Mouse (Mus musculus) neural tube, embryonic 13.5 days (tissue): ENCODE results near the gene Klf7. TPM values are rescaled to one million over a fixed set of nuclear protein-coding genes. Genes with fewer than 3 reads are reported as not detected.

Source experiments
- ATAC-seq: fragments of 200-750 bp; cut with Nextera tagmentation; 2 replicates; pipeline ENCODE4 v1.8.0; 2017; ENCODE audit warnings: low read depth, mild to moderate bottlenecking, moderate TSS enrichment, moderate library complexity
- H3K27ac ChIP-seq: fragments of 300-500 bp; sonication (generic); replicated peaks from 2 replicates; pipeline ENCODE4 v1.5.1; 2015; ENCODE audit warnings: moderate library complexity, mild to moderate bottlenecking, inconsistent platforms
- H3K27me3 ChIP-seq: fragments of 300-500 bp; sonication (generic); 2 replicates; pipeline ENCODE4 v1.6.1; 2015; ENCODE audit warnings: mild to moderate bottlenecking, inconsistent platforms
- H3K36me3 ChIP-seq: fragments of 300-500 bp; sonication (generic); 2 replicates; pipeline ENCODE4 v1.6.1; 2015; ENCODE audit warnings: mild to moderate bottlenecking, inconsistent platforms
- H3K4me1 ChIP-seq: fragments of 300-500 bp; sonication (generic); replicated peaks from 2 replicates; pipeline ENCODE4 v1.6.1; 2015; ENCODE audit warnings: inconsistent platforms
- H3K4me2 ChIP-seq: fragments of 300-500 bp; sonication (generic); 2 replicates; pipeline ENCODE4 v1.6.1; 2015; ENCODE audit warnings: inconsistent platforms, mild to moderate bottlenecking, moderate library complexity
- H3K4me3 ChIP-seq: fragments of 300-500 bp; sonication (generic); 2 replicates; pipeline ENCODE4 v1.5.1; 2015; ENCODE audit warnings: mild to moderate bottlenecking, inconsistent platforms
- H3K9ac ChIP-seq: fragments of 300-500 bp; sonication (generic); 2 replicates; pipeline ENCODE4 v1.6.1; 2015; ENCODE audit warnings: moderate library complexity, mild to moderate bottlenecking, inconsistent platforms
- H3K9me3 ChIP-seq: fragments of 300-500 bp; sonication (generic); 2 replicates; pipeline ENCODE4 v1.6.1; 2016; ENCODE audit warnings: inconsistent platforms
- WGBS: fragments of 180-500 bp; shearing (Covaris S2); methylation state at CpG from one replicate; pipeline ENCODE4 v1.1.7; 2015; 5-methylcytosine and 5-hydroxymethylcytosine counted together
- polyA plus RNA-seq: library from polyadenylated mRNA; unstranded; fragments of >200 nt; fragmentation: Nextera tagmentation; extraction: Ambion mirVana; gene quantifications from 2 replicates; pipeline ENCODE4 v1.2.1, GENCODE M21; 2015

Klf7 gene
- polyA plus RNA-seq = 78.7 and 86.4 TPM in 2 replicates

DNA sequence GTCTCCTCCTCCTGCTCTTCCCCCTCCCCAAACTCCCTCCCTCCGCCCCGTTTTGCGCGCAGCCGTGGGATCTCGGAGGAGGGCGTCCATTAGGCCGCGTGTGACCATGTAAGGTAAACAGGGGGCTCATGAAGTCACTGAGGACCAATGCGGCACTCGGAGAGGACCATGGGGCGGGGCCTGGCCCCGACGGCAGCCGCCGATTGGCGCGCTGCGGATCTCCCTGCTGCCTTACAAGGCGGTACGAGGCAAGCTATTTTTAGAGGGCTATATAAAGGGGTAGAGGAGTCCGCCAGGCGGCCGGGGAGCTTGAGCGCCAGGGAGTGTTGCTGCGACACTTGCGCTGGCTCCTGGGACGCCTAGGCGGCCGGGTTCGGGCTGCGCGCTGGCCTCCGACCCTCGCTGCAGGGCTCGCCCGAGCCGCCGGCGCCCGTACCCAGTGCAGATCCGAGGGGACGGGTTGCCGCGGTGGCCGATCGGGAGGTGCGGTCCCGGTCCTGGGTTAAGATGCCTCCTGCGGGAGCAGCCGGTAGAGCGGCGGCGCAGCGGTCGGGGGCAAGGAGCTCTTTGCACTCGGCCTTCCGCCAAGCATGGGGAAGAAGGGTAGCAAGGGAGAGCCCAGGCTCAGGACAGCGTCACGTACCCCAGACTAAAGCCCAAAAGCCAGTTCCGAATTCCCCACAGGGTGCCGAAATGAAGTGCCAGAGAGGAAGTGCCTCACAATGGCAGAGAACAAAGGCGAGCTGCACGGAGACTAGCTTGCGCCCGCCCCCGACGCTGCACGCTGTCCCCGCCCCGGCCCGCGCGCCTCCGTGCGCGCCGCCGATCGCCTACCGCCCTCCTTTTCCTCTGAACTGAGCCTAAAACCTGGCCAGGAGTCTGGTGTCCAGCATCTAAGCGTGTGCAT, at the start of gene Klf7:
TSS of gene Klf7 (minus strand) at position 724 of the 907 bp plus-strand sequence.
- Histone ChIP-seq H3K9ac (peak within 1 kb of the TSS; percentile 100), H3K27ac (peak within 1 kb of the TSS; percentile 100), H3K36me3 (no peaks in the 10 kb centered on the region), H3K27me3 (no peaks in the 10 kb centered on the region), H3K4me1 (peaks cover 36% of the 10 kb centered on the region), H3K9me3 (no peaks in the 10 kb centered on the region), H3K4me2 (peak within 1 kb of the TSS; percentile 58), H3K4me3 (peak within 1 kb of the TSS; percentile 62)
- peak; percentile 98 for ATAC-seq
- WGBS = under 1% methylated on average over 82 of the region's 82 CpGs

GRCm38 (mm10) chr1:64164526-64165062, 42.5 kb upstream of the Klf7 start:
- WGBS = 32% methylated on average over 5 of the region's 5 CpGs
- no peaks in the 10 kb centered on the region for H3K27me3 ChIP-seq
- H3K36me3 ChIP-seq = no peaks in the 10 kb centered on the region
- ATAC-seq = peak; percentile 50
- no peak overlapping the region for H3K9ac ChIP-seq
- H3K4me3 ChIP-seq = no peak overlapping the region
- H3K4me2 ChIP-seq = no peak overlapping the region
- H3K4me1 ChIP-seq = peaks cover 19% of the 10 kb centered on the region
- peak overlapping the region; percentile 46; the same call in 1 of the 2 replicates for H3K27ac ChIP-seq
- H3K9me3 ChIP-seq = no peaks in the 10 kb centered on the region

- H3K9me3 ChIP-seq = no peaks in the 10 kb centered on the region
- no peaks in the 10 kb centered on the region for H3K36me3 ChIP-seq
- 60% methylated on average over 3 of the region's 3 CpGs for WGBS
- no peak overlapping the region for H3K27ac ChIP-seq
- no peaks in the 10 kb centered on the region for H3K27me3 ChIP-seq
- H3K4me1 ChIP-seq = peaks cover 6% of the 10 kb centered on the region; the same call in 1 of the 2 replicates
- H3K4me2 ChIP-seq = no peak overlapping the region
- no peak overlapping the region for H3K9ac ChIP-seq
- H3K4me3 ChIP-seq = no peak overlapping the region
- no peak for ATAC-seq
These were observed 36.7 kb upstream of the Klf7 start for GRCm38 (mm10) chr1:64158766-64159165.

GRCm38 (mm10) chr1:64149185-64149584, 27.1 kb upstream of the Klf7 start:
- Histone ChIP-seq H3K4me1 (0 out of 2 replicates have a peak, but pooled peaks cover 4% of the 10 kb centered on the region), H3K36me3 (no peaks in the 10 kb centered on the region), H3K9me3 (no peaks in the 10 kb centered on the region), H3K27me3 (no peaks in the 10 kb centered on the region), H3K9ac (no peak overlapping the region), H3K4me3 (no peak overlapping the region), H3K4me2 (no peak overlapping the region), H3K27ac (no peak overlapping the region)
- ATAC-seq = no peak
- WGBS = 47% methylated on average over 3 of the region's 3 CpGs

DNA sequence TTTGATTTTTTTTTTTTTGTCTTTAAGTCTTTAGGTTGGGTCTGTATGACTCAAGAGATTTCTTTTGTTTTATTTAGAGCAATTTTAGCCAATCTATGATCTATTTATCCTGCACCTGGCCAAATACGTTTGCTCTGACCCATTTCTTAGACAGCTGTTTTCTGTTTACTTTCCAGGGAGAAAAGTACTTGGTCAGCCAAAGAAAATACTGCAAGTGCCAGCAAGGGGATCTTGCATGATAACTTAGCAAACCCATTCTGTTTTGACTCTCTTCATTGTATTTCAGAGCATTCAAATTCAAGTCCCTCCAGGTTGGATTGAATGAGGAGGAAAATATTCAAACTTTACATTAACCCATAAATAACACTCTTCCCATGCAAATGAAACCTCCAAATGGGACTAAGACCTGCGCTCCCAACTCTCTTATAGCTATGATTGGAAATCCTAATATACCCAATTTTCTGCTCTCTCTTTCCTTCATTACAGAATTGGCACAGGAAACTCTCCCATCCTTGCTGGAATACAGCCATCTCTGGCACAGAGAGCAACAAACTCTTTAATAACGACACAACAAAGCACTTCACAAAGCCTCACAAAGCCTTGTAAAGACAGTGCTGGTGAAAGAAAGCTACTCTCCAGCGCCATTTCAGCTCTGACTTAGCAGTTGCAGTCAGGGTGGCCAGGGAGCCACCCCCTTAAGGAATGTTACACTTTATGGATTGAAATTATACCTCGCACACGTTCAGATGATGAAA, 20.8 kb upstream of the Klf7 start:
- 66% methylated on average over 6 of the region's 6 CpGs for WGBS
- H3K4me1 ChIP-seq = 0 out of 2 replicates have a peak, but pooled peaks cover 6% of the 10 kb centered on the region
- no peak overlapping the region for H3K27ac ChIP-seq
- no peak overlapping the region for H3K4me2 ChIP-seq
- no peak for ATAC-seq
- no peaks in the 10 kb centered on the region for H3K36me3 ChIP-seq
- H3K9me3 ChIP-seq = no peaks in the 10 kb centered on the region
- H3K4me3 ChIP-seq = no peak overlapping the region
- no peaks in the 10 kb centered on the region for H3K27me3 ChIP-seq
- H3K9ac ChIP-seq = no peak overlapping the region

DNA sequence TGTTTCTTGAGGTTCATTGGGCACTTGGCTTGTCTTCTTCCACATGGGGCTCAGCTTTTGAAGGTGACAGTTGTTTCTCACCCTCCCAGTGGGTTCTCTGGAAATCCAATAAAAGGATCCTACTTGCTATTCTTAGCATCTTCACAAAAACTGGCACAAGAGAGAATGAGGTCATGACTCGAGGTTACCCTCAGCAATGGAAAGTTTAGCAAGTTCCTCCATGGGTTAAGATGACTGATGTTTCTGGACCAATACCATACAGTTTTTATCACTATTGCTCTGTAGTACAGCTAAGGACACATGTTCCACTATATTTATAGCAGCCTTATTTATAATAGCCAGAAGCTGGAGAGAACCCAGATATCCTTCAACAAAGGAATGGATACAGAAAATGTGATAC, 12.4 kb upstream of the Klf7 start:
- H3K4me2 ChIP-seq = no peak overlapping the region
- no peaks in the 10 kb centered on the region for H3K4me1 ChIP-seq
- 83% methylated on average over 1 of the region's 1 CpGs for WGBS
- no peak overlapping the region for H3K9ac ChIP-seq
- no peak overlapping the region for H3K27ac ChIP-seq
- no peaks in the 10 kb centered on the region for H3K27me3 ChIP-seq
- ATAC-seq = no peak
- H3K9me3 ChIP-seq = no peaks in the 10 kb centered on the region
- H3K36me3 ChIP-seq = no peaks in the 10 kb centered on the region
- no peak overlapping the region for H3K4me3 ChIP-seq

DNA sequence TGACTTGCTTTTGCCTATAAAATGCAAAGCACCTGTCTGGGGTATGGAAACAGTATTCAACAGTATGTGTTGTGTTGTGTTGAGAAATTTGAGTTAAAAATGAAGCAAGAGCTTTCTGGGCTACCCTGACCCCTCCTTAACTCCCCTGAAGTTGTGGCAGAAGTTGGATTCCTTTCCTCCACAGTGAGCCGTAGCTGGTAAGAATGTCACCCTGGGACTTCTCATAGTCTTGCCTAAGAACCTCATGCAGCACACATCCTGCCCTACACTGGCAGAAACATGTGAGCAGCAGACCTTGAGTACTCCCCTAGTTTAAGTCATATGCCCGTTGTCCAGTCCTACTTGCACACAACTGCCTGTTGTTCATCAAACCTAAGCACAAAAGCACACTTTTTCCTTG, 4.7 kb upstream of the Klf7 start:
- Histone ChIP-seq H3K27me3 (no peaks in the 10 kb centered on the region), H3K4me2 (no peak overlapping the region), H3K4me1 (peaks cover 10% of the 10 kb centered on the region), H3K4me3 (no peak overlapping the region), H3K9me3 (no peaks in the 10 kb centered on the region), H3K27ac (no peak overlapping the region), H3K36me3 (no peaks in the 10 kb centered on the region), H3K9ac (no peak overlapping the region)
- 86% methylated on average over 2 of the region's 2 CpGs for WGBS
- ATAC-seq = no peak

DNA sequence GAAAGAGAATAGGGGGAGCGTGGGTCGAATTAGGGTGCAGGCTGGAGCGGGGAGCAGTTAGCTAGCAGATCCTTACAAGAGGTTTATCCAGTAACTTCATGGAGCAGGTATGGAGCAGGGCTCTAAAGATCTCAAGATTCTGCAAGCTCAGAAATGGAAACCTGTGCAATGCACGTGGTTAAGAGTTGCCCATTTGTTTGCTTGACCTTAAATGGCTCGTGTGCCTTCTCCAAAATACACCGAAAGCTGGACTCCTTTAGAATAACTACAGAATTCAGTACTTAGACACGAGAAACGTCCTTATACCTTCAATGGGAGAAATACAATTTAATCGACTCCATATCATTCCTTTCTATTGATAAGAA, 366 bp upstream of the Klf7 start:
- peaks cover 30% of the 10 kb centered on the region for H3K4me1 ChIP-seq
- no peak for ATAC-seq
- 23% methylated on average over 9 of the region's 9 CpGs for WGBS
- peak overlapping the region; percentile 100 for H3K9ac ChIP-seq
- no peaks in the 10 kb centered on the region for H3K9me3 ChIP-seq
- peak overlapping the region; percentile 100 for H3K27ac ChIP-seq
- H3K4me2 ChIP-seq = peak overlapping the region; percentile 58
- H3K4me3 ChIP-seq = peak overlapping the region; percentile 62
- H3K36me3 ChIP-seq = no peaks in the 10 kb centered on the region
- no peaks in the 10 kb centered on the region for H3K27me3 ChIP-seq

GRCm38 (mm10) chr1:64120811-64121515, 1.1 kb downstream of the Klf7 start:
- 0% methylated on average over 25 of the region's 25 CpGs for WGBS
- Histone ChIP-seq H3K4me3 (peak overlapping the region; percentile 62), H3K27me3 (no peaks in the 10 kb centered on the region), H3K4me1 (peaks cover 45% of the 10 kb centered on the region), H3K4me2 (peak overlapping the region; percentile 58), H3K9me3 (no peaks in the 10 kb centered on the region), H3K27ac (peak overlapping the region; percentile 100), H3K9ac (peak overlapping the region; percentile 100), H3K36me3 (no peaks in the 10 kb centered on the region)
- peak; percentile 73 for ATAC-seq

DNA sequence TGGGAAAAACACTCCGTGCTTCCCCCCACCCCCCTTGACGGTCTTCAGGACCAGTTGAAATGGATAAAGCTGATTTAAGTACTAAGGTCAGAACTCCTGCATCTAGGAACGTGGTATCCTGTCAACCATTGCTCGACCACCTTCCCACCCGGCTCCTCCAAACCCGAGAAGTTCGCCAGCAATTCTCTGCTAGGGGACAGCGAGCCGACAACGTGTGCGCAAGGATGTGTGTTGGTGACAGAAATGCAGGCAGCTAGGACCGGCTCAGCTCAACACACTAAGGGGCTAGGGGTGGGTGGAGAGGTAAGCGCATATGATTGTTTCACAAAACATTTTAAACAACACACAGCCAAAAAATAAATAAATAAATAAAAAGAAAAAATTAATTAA, 1.7 kb downstream of the Klf7 start:
- peak overlapping the region; percentile 58 for H3K4me2 ChIP-seq
- under 1% methylated on average over 13 of the region's 13 CpGs for WGBS
- H3K4me1 ChIP-seq = peaks cover 50% of the 10 kb centered on the region
- no peaks in the 10 kb centered on the region for H3K9me3 ChIP-seq
- H3K9ac ChIP-seq = peak overlapping the region; percentile 100
- peak overlapping the region; percentile 100 for H3K27ac ChIP-seq
- ATAC-seq = no peak
- H3K27me3 ChIP-seq = no peaks in the 10 kb centered on the region
- no peaks in the 10 kb centered on the region for H3K36me3 ChIP-seq
- H3K4me3 ChIP-seq = peak overlapping the region; percentile 62

- Histone ChIP-seq H3K27me3 (no peaks in the 10 kb centered on the region), H3K9me3 (no peaks in the 10 kb centered on the region), H3K27ac (peak overlapping the region; percentile 100), H3K4me3 (peak overlapping the region; percentile 62), H3K9ac (peak overlapping the region; percentile 100), H3K4me2 (peak overlapping the region; percentile 58), H3K4me1 (peaks cover 56% of the 10 kb centered on the region), H3K36me3 (no peaks in the 10 kb centered on the region)
- WGBS = 6% methylated on average over 8 of the region's 8 CpGs
- ATAC-seq = no peak
These were observed 2.2 kb downstream of the Klf7 start for GRCm38 (mm10) chr1:64119851-64120250.
